Mouse (Mus musculus): ENCODE data around the gene Slc9a5. TPM values are rescaled to one million over a fixed set of nuclear protein-coding genes. Genes with fewer than 3 reads are reported as not detected.

Gene Slc9a5
- 51.7 and 62.0 TPM in 2 replicates for polyA plus RNA-seq (2012; rRNA removed)

GRCm38 (mm10) chr8:105348450-105349095 lies at the start of gene Slc9a5:
Gene Slc9a5 (plus strand): TSS chr8:105348843.
- WGBS = 0% methylated on average over 34 of the region's 34 CpGs
- DNase-seq = peak; percentile 73 to 77
- H3K4me1 ChIP-seq (ENCODE audit: control insufficient read depth, insufficient read depth, low read length) = peaks cover 6% of the 10 kb centered on the region
- peak within 1 kb of the TSS; percentile 82 for H3K4me3 ChIP-seq (replicated peaks; ENCODE audit: insufficient read depth, low read depth, low read length)
- H3K27ac ChIP-seq (ENCODE audit: insufficient read depth, low read length) = peak within 1 kb of the TSS; percentile 62
- no peaks in the 10 kb centered on the region for H3K27me3 ChIP-seq (ENCODE audit: control insufficient read depth, insufficient read depth, low read length)
- TF ChIP-seq CTCF (IDR thresholded peaks at IDR 0.05; ENCODE audit: borderline replicate concordance, insufficient read depth, low read depth, low read length) = no peak
- no peak for TF ChIP-seq POLR2A (IDR thresholded peaks at IDR 0.05; ENCODE audit: borderline replicate concordance, insufficient read depth, low read length)

GRCm38 (mm10) chr8:105299962-105300361 lies 48.7 kb upstream of the Slc9a5 start:
- no peak overlapping the region for H3K27ac ChIP-seq (ENCODE audit: insufficient read depth, low read length)
- no peaks in the 10 kb centered on the region for H3K27me3 ChIP-seq (ENCODE audit: control insufficient read depth, insufficient read depth, low read length)
- TF ChIP-seq CTCF (IDR thresholded peaks at IDR 0.05; ENCODE audit: borderline replicate concordance, insufficient read depth, low read depth, low read length) (no peak), POLR2A (IDR thresholded peaks at IDR 0.05; ENCODE audit: borderline replicate concordance, insufficient read depth, low read length) (no peak)
- no peak for DNase-seq
- H3K4me1 ChIP-seq (ENCODE audit: control insufficient read depth, insufficient read depth, low read length) = peaks cover 24% of the 10 kb centered on the region
- no peak overlapping the region for H3K4me3 ChIP-seq (replicated peaks; ENCODE audit: insufficient read depth, low read depth, low read length)
- WGBS = 94% methylated on average over 8 of the region's 8 CpGs

GRCm38 (mm10) chr8:105303396-105303795 lies 45.2 kb upstream of the Slc9a5 start:
- WGBS = 70% methylated on average over 8 of the region's 8 CpGs
- no peak overlapping the region for H3K4me3 ChIP-seq (replicated peaks; ENCODE audit: insufficient read depth, low read depth, low read length)
- H3K4me1 ChIP-seq (ENCODE audit: control insufficient read depth, insufficient read depth, low read length) = peaks cover 41% of the 10 kb centered on the region
- DNase-seq = no peak
- H3K27me3 ChIP-seq (ENCODE audit: control insufficient read depth, insufficient read depth, low read length) = no peaks in the 10 kb centered on the region
- TF ChIP-seq CTCF (IDR thresholded peaks at IDR 0.05; ENCODE audit: borderline replicate concordance, insufficient read depth, low read depth, low read length) (no peak), POLR2A (IDR thresholded peaks at IDR 0.05; ENCODE audit: borderline replicate concordance, insufficient read depth, low read length) (no peak)
- H3K27ac ChIP-seq (ENCODE audit: insufficient read depth, low read length) = no peak overlapping the region

GRCm38 (mm10) chr8:105303874-105304273 lies 44.8 kb upstream of the Slc9a5 start:
- no peak overlapping the region for H3K4me3 ChIP-seq (replicated peaks; ENCODE audit: insufficient read depth, low read depth, low read length)
- 66% methylated on average over 9 of the region's 9 CpGs for WGBS
- peaks cover 41% of the 10 kb centered on the region for H3K4me1 ChIP-seq (ENCODE audit: control insufficient read depth, insufficient read depth, low read length)
- no peak for TF ChIP-seq CTCF (IDR thresholded peaks at IDR 0.05; ENCODE audit: borderline replicate concordance, insufficient read depth, low read depth, low read length)
- no peak for TF ChIP-seq POLR2A (IDR thresholded peaks at IDR 0.05; ENCODE audit: borderline replicate concordance, insufficient read depth, low read length)
- no peaks in the 10 kb centered on the region for H3K27me3 ChIP-seq (ENCODE audit: control insufficient read depth, insufficient read depth, low read length)
- DNase-seq = peak in 1 of 2 experiments; percentile 20
- no peak overlapping the region for H3K27ac ChIP-seq (ENCODE audit: insufficient read depth, low read length)

- H3K27me3 ChIP-seq (ENCODE audit: control insufficient read depth, insufficient read depth, low read length) = no peaks in the 10 kb centered on the region
- no peak for DNase-seq
- no peak for TF ChIP-seq CTCF (IDR thresholded peaks at IDR 0.05; ENCODE audit: borderline replicate concordance, insufficient read depth, low read depth, low read length)
- no peak for TF ChIP-seq POLR2A (IDR thresholded peaks at IDR 0.05; ENCODE audit: borderline replicate concordance, insufficient read depth, low read length)
- H3K4me1 ChIP-seq (ENCODE audit: control insufficient read depth, insufficient read depth, low read length) = peaks cover 44% of the 10 kb centered on the region
- WGBS = 38% methylated on average over 9 of the region's 9 CpGs
- H3K4me3 ChIP-seq (replicated peaks; ENCODE audit: insufficient read depth, low read depth, low read length) = no peak overlapping the region
- peak overlapping the region; percentile 56 for H3K27ac ChIP-seq (ENCODE audit: insufficient read depth, low read length)
Measured at GRCm38 (mm10) chr8:105304325-105305210, 44.1 kb upstream of the Slc9a5 start.

GRCm38 (mm10) chr8:105305211-105306145 lies 43.2 kb upstream of the Slc9a5 start, which contains the start of gene Elmo3:
Gene Elmo3 (plus strand): TSS chr8:105305601.
- no peak; the same call in 1 of the 2 replicates for TF ChIP-seq CTCF (IDR thresholded peaks at IDR 0.05; ENCODE audit: borderline replicate concordance, insufficient read depth, low read depth, low read length)
- TF ChIP-seq POLR2A (IDR thresholded peaks at IDR 0.05; ENCODE audit: borderline replicate concordance, insufficient read depth, low read length) = no peak; the same call in 1 of the 2 replicates
- H3K27ac ChIP-seq (ENCODE audit: insufficient read depth, low read length) = peak within 1 kb of the TSS; percentile 88
- peak; percentile 79 to 84 for DNase-seq
- H3K4me1 ChIP-seq (ENCODE audit: control insufficient read depth, insufficient read depth, low read length) = peaks cover 53% of the 10 kb centered on the region
- WGBS = 7% methylated on average over 27 of the region's 30 CpGs
- peak within 1 kb of the TSS; percentile 58 for H3K4me3 ChIP-seq (replicated peaks; ENCODE audit: insufficient read depth, low read depth, low read length)
- no peaks in the 10 kb centered on the region for H3K27me3 ChIP-seq (ENCODE audit: control insufficient read depth, insufficient read depth, low read length)

- 36% methylated on average over 5 of the region's 5 CpGs for WGBS
- Histone ChIP-seq H3K4me3 (replicated peaks; ENCODE audit: insufficient read depth, low read depth, low read length) (peak overlapping the region; percentile 58), H3K4me1 (ENCODE audit: control insufficient read depth, insufficient read depth, low read length) (peaks cover 53% of the 10 kb centered on the region), H3K27ac (ENCODE audit: insufficient read depth, low read length) (peak overlapping the region; percentile 88), H3K27me3 (ENCODE audit: control insufficient read depth, insufficient read depth, low read length) (no peaks in the 10 kb centered on the region)
- DNase-seq = peak in 1 of 2 experiments; percentile 51
- TF ChIP-seq POLR2A (IDR thresholded peaks at IDR 0.05; ENCODE audit: borderline replicate concordance, insufficient read depth, low read length) (no peak), CTCF (IDR thresholded peaks at IDR 0.05; ENCODE audit: borderline replicate concordance, insufficient read depth, low read depth, low read length) (0 out of 2 replicates have a peak, but pooled peaks have one; percentile 14)
Measured at GRCm38 (mm10) chr8:105306146-105306691, 42.4 kb upstream of the Slc9a5 start.
